Mouse (Mus musculus) Patski (cell line): Measurements from ENCODE around the gene Tbc1d32. TPM values are rescaled to one million over a fixed set of nuclear protein-coding genes. Genes with fewer than 3 reads are reported as not detected.

Experiments
- ATAC-seq: fragments of 100-300 bp; one replicate; pipeline ENCODE4 v1.8.0; 2021
- CTCF ChIA-PET: fragments of 350-600 bp; sonication (Branson Sonifier 250); formaldehyde crosslinking; loops from one replicate; lab custom pipeline; 2022; ENCODE audit warnings: inconsistent platforms; lab: Charles Lee
- POLR2A ChIA-PET: fragments of 350-600 bp; sonication (Branson Sonifier 250); formaldehyde crosslinking; loops from one replicate; lab custom pipeline; 2022; ENCODE audit warnings: antibody characterized with exemption, inconsistent platforms; lab: Charles Lee
- DNase-seq: peaks from one replicate; pipeline ENCODE4 v3.0.0-alpha.2; 2011; ENCODE audit warnings: low read depth, low spot score
- H3K27me3 ChIP-seq: fragments of 371-371 bp; one replicate; pipeline ENCODE4 v1.5.1; 2021
- CTCF ChIP-seq: fragments of 100-300 bp; IDR thresholded peaks from one replicate; pipeline ENCODE4 v1.5.1; 2021
- in situ Hi-C: fragments of 300-500 bp; cut with MboI; formaldehyde crosslinking; loops from 3 replicates; pipeline ENCODE4 v1.11.1; 2018; ENCODE audit warnings: low pct_unique_long_range_greater_than_20kb, mixed read lengths
- polyA plus RNA-seq: library from polyadenylated mRNA; unstranded; gene quantifications from one replicate; pipeline ENCODE4 v1.2.3, GENCODE M21; 2021

Gene Tbc1d32
- polyA plus RNA-seq, 1 experiment from 2014 or later: 5.2 TPM

DNA sequence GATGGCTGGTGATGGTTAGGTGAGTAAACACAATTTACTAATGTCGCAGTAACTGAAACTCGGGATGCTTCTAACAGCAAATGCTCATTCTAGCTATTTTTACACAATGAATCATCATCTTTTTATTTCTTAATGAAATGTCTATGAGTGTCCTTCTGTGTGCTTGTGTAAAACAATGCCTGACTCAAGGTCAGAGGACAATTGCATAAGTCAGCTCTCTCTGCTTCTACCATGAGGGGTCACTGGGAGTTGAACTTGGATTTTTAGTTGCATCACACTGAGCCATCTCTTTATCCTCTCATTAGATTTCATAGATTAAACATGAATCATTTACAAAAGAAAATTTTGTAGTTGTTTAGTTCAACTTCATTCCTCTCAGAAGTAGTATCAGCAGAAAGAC is 203.9 kb downstream of the Tbc1d32 start:
- ChIA-PET CTCF (interaction anchor here (1.3 to 1.9 kb wide), 2 partner anchors 16 to 314 kb away, joined by 3 to 4 read pairs; no protein-coding TSS in a partner anchor), POLR2A (no interaction called here)
- in situ Hi-C loops: no loop called here
- no peak for TF ChIP-seq CTCF
- no peaks in the 10 kb centered on the region for H3K27me3 ChIP-seq
- ATAC-seq (no peak), DNase-seq (no peak)

DNA sequence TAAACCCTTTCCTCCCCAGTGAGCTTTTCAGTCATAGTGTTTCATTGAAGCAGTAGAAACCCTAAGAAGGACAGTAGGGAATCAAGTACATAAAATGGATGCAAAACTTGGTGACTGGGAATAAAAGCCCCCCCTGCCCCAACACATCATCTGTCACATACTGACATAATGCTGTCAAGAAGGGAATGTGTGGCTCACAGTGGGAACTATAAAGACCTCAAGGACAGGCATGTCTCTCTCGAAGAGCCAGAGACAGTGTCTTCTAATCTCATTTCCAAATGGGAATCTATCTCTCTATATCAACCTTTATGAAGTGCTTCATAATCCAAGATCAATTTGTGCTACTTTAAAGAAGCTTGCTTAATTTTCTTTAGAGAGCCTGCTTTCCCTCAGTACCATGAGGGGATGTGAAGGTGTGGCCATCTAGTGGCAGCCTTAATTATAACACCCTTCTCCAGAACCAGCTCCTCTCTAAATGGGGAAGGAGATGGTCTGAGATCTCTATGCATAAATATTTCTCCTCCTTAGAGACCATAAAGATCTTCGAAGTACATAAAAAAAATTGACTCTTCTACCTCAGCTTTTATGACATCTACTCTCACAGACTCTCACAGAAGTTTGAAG is 248.5 kb downstream of the Tbc1d32 start:
- ATAC-seq (peak; percentile 83), DNase-seq (no peak)
- POLR2A ChIA-PET: no interaction called here
- peaks cover 10% of the 10 kb centered on the region for H3K27me3 ChIP-seq
- CTCF ChIA-PET: interaction anchor here (0.8 to 2.3 kb wide), 8 partner anchors 10 to 1370 kb away, joined by 3 to 6 read pairs (median 4); no protein-coding TSS in a partner anchor
- in situ Hi-C loops: no loop called here
- TF ChIP-seq CTCF: peak; percentile 75

DNA sequence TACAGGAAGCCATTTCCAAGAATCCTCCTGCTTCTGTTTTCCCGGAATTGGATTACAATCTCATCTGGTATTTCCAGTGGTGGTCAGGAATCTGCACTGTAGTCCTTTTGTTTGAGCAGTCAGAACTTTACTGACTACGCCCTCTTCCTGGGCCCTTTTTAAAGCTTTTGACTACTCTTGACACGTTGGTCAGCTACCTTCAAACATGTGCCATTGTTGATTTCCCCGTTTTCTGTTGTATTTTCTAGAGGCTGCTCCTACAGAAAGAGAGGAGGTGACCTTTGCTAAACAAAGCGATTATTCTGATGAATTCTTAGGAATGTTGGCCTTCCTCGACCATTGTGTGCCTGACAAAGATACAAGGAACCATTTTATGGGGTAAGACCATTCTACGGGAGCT is 250.5 kb downstream of the Tbc1d32 start:
- DNase-seq (no peak), ATAC-seq (no peak)
- ChIA-PET CTCF (no interaction called here), POLR2A (no interaction called here)
- H3K27me3 ChIP-seq: peaks cover 3% of the 10 kb centered on the region
- in situ Hi-C loops: no loop called here
- TF ChIP-seq CTCF: no peak

Other genes starting within 250 kb of the Tbc1d32 start
- 1.1 TPM for gene Msl3l2, start 121.8 kb downstream of the Tbc1d32 start, polyA plus RNA-seq
- gene Gja1, start 148.6 kb upstream of the Tbc1d32 start, polyA plus RNA-seq: 19.0 TPM